Mouse (Mus musculus): ENCODE measurements around the gene Smc2.
"Not testable (repeated sequence)": the region's sequence is repeated elsewhere in the genome, so short reads cannot be mapped to it uniquely, and the experiment has no call there.

The Smc2 gene

GRCm38 (mm10) chr4:52438886-52439664 lies at the start of gene Smc2:
Gene Smc2 (plus strand): TSS chr4:52439243.
- DNase-seq (ENCODE audit: extremely low spot score, low spot score), result peak; percentile 91

GRCm38 (mm10) chr4:52411587-52411986 lies 27.5 kb upstream of the Smc2 start:
- DNase-seq (ENCODE audit: extremely low spot score, low spot score), result no peak

GRCm38 (mm10) chr4:52423653-52424052 lies 15.4 kb upstream of the Smc2 start:
- DNase-seq (ENCODE audit: extremely low spot score, low spot score), result no peak

GRCm38 (mm10) chr4:52429310-52430198 lies 9.5 kb upstream of the Smc2 start:
- peak; percentile 37 for DNase-seq (ENCODE audit: extremely low spot score, low spot score)

DNA sequence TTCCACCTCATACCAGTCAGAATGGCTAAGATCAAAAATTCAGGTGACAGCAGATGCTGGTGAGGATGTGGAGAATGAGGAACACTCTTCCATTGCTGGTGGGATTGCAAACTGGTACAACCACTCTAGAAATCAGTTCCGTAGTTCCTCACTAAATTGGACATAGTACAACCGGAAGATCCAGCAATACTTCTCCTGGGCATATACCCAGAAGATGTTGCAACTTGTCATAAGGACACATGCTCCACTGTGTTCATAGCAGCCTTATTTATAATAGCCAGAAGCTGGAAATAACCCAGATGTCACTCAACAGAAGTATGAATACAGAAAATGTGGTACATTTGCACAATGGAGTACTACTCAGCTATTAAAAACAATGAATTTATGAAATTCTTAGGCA lies 3.5 kb upstream of the Smc2 start:
- DNase-seq (ENCODE audit: extremely low spot score, low spot score), result not testable (repeated sequence)

DNA sequence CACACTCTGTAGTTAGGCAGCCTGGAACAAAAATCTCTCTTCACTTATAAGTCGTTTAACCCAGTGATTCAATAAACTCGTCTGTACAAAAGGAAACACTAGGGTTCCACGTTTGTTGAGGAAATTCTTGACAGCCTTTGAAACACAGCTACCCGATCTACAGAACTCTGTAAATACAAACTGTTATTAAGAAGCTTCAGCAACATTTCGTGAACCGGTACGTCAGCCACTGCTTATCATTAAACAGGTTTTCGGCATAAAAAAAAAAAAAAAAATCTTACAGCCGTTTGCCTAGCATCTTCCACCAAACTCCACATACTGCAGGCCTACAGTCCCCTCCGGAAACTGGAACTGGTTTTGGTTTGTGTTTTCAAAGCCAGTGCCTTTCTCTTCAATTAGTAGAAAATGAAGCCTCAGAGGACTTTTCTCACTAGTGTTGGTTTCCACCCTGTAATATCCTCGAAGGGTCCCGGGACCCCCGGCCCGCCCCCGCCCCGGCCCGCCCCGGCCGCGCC lies 615 bp upstream of the Smc2 start:
- DNase-seq (ENCODE audit: extremely low spot score, low spot score), result no peak

DNA sequence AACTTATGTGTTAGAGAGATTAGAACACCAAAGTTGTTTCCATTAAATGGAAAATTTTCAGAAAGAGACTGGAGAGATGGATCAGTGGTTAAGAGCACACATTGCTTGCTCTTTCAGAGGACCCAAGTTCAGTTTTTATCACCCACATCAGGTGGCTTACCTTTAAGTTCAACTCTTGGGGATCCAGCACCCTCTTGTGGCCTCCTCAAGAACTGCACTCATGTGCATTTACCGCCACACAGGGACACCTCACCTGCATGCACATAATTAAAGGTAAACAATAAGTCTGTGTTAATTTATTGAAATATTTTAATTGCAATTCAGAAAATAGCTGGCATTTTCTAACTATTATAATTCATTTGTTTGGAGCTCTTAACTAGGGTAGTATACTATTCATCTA lies 20.7 kb downstream of the Smc2 start:
- DNase-seq (ENCODE audit: extremely low spot score, low spot score), result no peak

GRCm38 (mm10) chr4:52461321-52461720 lies 22.3 kb downstream of the Smc2 start:
- DNase-seq (ENCODE audit: extremely low spot score, low spot score), result no peak

DNA sequence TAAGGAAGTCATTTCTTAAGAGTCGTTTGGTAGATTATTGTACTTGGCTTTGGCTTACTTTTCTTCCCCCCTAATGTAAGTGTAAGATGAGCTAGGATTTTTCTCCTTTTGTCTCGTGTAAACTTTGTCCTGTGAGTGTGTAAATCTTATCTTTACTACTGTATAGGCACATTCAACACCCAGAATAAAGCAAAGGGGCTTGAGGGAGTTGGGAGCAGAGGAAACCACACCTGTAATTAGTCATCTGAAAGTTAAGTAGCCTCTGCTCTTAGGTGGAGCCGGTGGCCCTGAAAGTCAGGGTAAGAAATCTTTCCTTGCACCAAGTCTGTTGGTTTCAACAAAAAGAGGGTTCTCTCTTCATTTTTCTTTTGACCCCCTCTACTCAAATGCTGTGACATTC lies 34.4 kb downstream of the Smc2 start:
- DNase-seq (ENCODE audit: extremely low spot score, low spot score), result no peak

- no peak for DNase-seq (ENCODE audit: extremely low spot score, low spot score)
Observed at GRCm38 (mm10) chr4:52487486-52487885, 48.4 kb downstream of the Smc2 start.

- not testable (repeated sequence) for DNase-seq (ENCODE audit: extremely low spot score, low spot score)
Observed at GRCm38 (mm10) chr4:52497144-52497543, 58.1 kb downstream of the Smc2 start, which contains the start of gene Vma21-ps. Gene Vma21-ps (minus strand): TSS chr4:52497244.

GRCm38 (mm10) chr4:52517580-52517979 lies 78.5 kb downstream of the Smc2 start:
- DNase-seq (ENCODE audit: extremely low spot score, low spot score), result no peak

DNA sequence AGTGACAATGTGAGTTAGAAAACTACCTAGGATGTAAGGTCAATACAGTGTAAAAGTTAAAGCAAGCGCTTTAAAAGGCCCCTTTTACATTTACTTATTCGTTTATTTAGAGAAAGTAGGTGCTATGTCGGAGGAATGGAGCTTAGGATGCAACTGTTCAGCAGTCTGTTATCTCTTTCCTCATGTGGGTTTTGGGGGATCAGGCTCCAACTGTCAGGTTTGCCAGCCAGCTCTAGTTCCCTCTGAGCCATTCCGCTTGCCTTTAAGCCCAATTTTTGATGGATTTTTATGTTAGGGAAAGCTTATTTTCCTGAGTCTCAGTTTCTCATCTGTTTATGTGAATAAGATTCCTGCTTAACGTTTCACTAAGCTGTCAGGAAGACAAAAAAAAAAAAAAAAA lies 80.3 kb downstream of the Smc2 start:
- no peak for DNase-seq (ENCODE audit: extremely low spot score, low spot score)

DNA sequence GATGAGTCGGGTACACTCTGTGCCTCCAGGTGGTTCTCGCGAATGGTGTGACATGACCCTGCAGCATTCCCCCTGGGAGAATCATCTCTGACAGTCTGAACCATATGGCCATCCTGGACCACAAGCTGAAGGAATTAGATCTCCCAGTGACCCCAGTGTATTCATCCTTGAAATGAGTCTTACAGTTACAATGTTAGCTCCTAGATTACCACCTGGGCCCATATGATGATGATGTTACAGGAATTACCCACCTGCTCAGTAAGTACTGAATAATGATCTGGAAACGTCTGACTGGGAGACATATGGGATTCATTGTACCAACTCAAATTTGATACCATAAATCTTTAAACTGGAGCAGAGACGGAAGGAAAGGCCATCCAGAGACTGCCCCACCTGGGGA lies 87.4 kb downstream of the Smc2 start:
- DNase-seq (ENCODE audit: extremely low spot score, low spot score), result no peak

DNA sequence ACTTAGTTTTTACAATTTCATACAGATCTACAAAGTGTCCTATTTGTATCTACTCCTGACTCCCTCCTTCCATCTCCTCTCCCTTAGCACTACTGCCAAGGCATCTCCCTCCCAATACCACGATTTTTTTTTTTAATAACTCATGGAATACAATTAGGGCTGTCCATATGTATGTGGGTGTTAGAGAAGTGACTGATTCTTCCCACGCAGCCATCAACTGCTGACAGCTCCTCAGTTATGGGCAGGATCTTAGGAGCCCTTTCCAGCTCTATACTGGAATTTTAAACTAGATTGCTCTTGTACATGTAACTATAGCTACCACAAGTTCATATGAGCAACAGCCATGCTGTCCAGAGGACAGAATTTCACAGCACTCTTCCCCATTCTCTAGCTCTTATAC lies 91.6 kb downstream of the Smc2 start:
- no peak for DNase-seq (ENCODE audit: extremely low spot score, low spot score)
